Mouse (Mus musculus) macrophage (primary cell): ENCODE data around the gene Ube2n. TPM values are rescaled to one million over a fixed set of nuclear protein-coding genes. Genes with fewer than 3 reads are reported as not detected.
"Not testable (repeated sequence)": the region's sequence is repeated elsewhere in the genome, so short reads cannot be mapped to it uniquely, and the experiment has no call there.

Experiments used
- H3K27ac ChIP-seq: fragments of 350-480 bp; formaldehyde crosslinking; 2 replicates; pipeline ENCODE4 v1.9.0; 2021
- H3K36me3 ChIP-seq: fragments of 350-480 bp; formaldehyde crosslinking; 2 replicates; pipeline ENCODE4 v1.9.0; 2021; ENCODE audit errors: inconsistent target
- H3K4me3 ChIP-seq: fragments of 350-480 bp; formaldehyde crosslinking; 2 replicates; pipeline ENCODE4 v1.9.0; 2021; ENCODE audit errors: inconsistent target
- H3K79me2 ChIP-seq: fragments of 350-480 bp; formaldehyde crosslinking; 2 replicates; pipeline ENCODE4 v1.9.0; 2021; ENCODE audit errors: inconsistent target
- WGBS: methylation state at CpG from one replicate; pipeline ENCODE4 v1.1.7; 2026; ENCODE audit warnings: inconsistent platforms; ENCODE audit not compliant: missing documents; 5-methylcytosine and 5-hydroxymethylcytosine counted together
- polyA plus RNA-seq: library from polyadenylated mRNA; stranded (reverse); fragments of 250-400 nt; gene quantifications from 3 replicates; pipeline ENCODE4 v1.2.4, GENCODE M21; 2018; ENCODE audit warnings: inconsistent platforms

Gene Ube2n
- polyA plus RNA-seq, 1 experiment from 2014 or later: 234 TPM

DNA sequence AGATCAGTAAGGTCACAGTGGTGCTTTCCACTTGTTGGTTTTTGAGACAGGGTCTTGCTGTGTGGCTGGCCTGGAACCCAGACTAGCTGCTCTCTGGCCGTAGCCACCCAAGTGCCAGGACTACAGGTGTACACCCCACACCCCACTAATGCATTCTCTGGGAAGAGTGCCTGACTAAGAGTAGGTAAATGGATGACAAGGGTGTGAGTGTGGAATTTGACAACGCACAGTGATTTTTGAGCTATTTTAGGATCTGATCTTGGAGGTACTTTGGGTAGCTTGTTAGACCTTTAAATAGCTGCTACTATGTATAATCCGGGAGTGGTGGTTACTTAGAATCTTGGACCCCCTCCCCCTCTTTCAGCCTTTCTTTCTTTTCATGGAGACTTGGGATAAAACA lies 24.3 kb downstream of the Ube2n start:
- H3K36me3 ChIP-seq: 0 out of 2 replicates have a peak, but pooled peaks cover 4% of the 10 kb centered on the region
- H3K27ac ChIP-seq: no peak overlapping the region
- H3K79me2 ChIP-seq: peaks cover 80% of the 10 kb centered on the region
- WGBS: 89% methylated on average over 3 of the region's 3 CpGs
- H3K4me3 ChIP-seq: no peak overlapping the region

DNA sequence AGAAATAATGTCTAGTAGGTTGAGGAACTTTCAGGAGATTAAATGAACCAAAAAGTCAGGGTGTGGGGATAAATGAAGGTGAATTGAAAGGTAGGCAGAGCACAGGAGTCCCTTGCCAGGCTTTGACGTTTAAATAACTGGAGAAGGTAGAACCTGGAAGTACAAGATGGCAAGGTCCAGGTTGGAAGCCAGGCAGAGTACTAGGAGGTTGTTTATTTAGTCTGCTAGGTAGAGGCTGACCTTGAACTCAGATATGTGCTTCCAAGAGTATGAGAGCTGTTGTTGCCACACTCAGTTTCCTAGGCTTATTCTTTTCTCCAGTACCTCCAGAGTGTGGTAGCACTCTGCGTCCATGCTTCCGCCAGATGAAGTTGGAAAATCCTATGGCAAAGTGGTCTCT lies 24.9 kb downstream of the Ube2n start:
- no peak overlapping the region for H3K27ac ChIP-seq
- H3K36me3 ChIP-seq: 0 out of 2 replicates have a peak, but pooled peaks cover 6% of the 10 kb centered on the region
- no peak overlapping the region for H3K4me3 ChIP-seq
- 98% methylated on average over 3 of the region's 3 CpGs for WGBS
- peaks cover 75% of the 10 kb centered on the region for H3K79me2 ChIP-seq

DNA sequence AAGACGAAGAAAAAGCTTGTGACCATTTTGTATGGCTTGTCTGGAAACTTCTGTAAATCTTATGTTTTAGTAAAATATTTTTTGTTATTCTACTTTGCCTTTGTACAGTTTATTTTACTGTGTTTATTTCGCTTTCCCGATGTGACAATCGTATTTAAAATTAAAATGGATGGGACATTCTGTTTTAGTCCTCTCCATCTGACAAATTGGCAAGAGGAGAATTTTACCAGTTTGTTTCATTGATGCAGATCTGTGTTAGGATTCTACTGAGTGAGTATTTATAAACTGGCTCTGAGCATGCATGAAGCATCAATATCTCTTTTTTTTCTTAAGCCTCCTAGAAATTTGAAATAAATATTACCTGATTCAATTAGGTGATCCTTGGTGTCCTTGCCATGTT lies 28.0 kb downstream of the Ube2n start:
- WGBS: 100% methylated on average over 3 of the region's 4 CpGs
- Histone ChIP-seq H3K79me2 (peaks cover 44% of the 10 kb centered on the region), H3K4me3 (no peak overlapping the region), H3K27ac (no peak overlapping the region), H3K36me3 (peaks cover 13% of the 10 kb centered on the region; the same call in 1 of the 2 replicates)

DNA sequence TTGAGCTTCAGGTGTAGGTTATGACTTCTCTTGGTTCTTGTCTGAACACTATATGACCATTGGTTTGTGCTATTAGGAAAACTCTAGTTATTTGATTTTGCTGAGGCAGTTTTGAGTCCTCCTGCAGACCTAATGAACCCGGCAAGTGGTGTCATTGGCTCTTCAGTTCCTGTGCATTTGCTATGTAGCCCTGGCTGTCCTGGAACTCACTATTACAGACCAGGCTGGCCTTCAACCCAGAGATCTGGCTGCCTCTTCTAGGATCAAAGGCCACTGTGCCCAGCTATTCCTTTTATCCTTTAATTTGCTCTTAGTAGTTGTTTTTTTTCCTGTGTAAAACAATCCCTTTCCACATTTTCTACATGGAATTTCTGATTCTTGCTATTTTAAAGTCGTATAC lies 28.4 kb downstream of the Ube2n start:
- 98% methylated on average over 2 of the region's 2 CpGs for whole genome bisulfite sequencing
- H3K4me3 ChIP-seq: no peak overlapping the region
- peaks cover 13% of the 10 kb centered on the region; the same call in 1 of the 2 replicates for H3K36me3 ChIP-seq
- H3K27ac ChIP-seq: no peak overlapping the region
- H3K79me2 ChIP-seq: peaks cover 39% of the 10 kb centered on the region

DNA sequence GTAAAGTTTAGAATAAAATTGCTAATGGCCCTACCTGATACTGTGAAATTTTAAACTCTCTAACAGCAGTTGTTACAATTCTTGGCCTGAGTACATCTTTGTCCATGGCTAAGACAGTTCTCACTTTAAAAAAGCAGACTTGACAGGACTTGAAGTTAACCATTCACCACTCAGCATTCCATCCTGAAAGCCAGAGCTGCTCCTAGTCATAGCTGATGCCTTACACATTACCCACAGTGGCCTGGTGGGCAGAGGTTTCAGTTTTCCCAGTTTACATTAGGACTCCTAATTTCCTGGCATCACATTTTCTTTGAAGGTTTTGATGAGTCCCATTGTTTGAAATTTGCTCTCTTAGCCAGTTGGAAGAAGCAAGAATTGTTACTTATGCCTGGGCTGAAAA lies 29.1 kb downstream of the Ube2n start:
- no peak overlapping the region for H3K4me3 ChIP-seq
- no peak overlapping the region for H3K27ac ChIP-seq
- peaks cover 33% of the 10 kb centered on the region for H3K79me2 ChIP-seq
- peaks cover 13% of the 10 kb centered on the region; the same call in 1 of the 2 replicates for H3K36me3 ChIP-seq

DNA sequence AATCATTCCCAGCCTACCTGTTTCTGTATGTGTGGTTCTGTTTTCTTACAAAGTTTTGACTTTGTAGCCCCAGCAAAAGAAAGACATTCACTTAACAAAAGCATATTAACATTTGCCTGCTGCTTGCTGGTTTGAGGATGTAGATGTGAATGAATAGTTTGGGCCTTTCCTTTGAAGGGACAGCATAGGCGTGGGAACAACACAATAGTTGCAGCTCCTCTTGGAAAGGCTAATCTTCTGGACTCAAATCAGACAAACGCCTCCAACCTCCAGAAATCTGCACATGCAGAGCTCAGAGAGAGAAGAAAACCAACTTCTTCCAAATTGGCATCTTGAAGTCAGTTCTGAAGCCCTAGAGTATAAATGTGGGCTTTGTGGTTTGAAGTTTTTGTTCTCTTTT lies 29.7 kb downstream of the Ube2n start:
- 92% methylated on average over 2 of the region's 2 CpGs for WGBS
- peaks cover 27% of the 10 kb centered on the region for H3K79me2 ChIP-seq
- H3K4me3 ChIP-seq: no peak overlapping the region
- no peak overlapping the region for H3K27ac ChIP-seq
- H3K36me3 ChIP-seq: peaks cover 13% of the 10 kb centered on the region; the same call in 1 of the 2 replicates

DNA sequence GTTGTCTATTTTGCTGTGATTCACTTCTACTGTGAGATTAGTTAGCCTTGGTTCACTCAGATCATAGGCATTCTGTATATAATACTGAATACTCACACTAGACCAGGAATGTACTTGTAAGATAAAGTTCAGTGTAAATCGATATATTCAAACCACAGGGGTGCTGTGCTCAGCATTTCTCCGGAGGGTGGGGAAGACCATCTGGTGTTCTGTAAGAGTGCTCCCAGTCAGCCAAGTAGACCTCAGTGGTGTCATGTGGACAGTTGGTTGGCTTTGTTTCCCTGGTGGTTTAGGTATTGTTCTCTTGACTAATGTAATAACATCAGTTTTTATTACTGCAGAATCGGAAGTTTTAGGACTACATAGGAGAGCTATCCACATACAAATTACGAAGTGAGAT lies 30.1 kb downstream of the Ube2n start:
- WGBS: 90% methylated on average over 4 of the region's 4 CpGs
- H3K79me2 ChIP-seq: peaks cover 23% of the 10 kb centered on the region
- H3K4me3 ChIP-seq: no peak overlapping the region
- no peak overlapping the region for H3K27ac ChIP-seq
- peaks cover 13% of the 10 kb centered on the region; the same call in 1 of the 2 replicates for H3K36me3 ChIP-seq

DNA sequence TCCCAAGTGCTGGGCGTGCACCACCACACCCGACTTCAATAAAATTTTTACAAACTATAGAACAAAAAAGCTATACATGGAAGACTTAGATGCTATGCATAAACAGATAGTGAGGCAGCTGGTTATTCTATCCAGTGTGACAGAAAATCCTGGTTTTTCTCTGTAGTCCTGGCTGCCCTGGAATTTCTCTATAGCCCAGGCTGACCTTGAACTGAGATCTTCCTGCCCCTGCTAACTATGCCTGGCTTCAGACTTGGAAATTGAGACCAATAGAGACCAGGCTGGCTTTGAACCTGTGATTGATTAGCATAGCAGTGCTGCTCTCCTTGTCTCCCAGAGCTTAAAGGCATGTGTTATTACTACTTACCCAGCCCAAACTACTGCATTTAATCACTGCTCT lies 31.2 kb downstream of the Ube2n start:
- WGBS: 94% methylated on average over 2 of the region's 2 CpGs
- Histone ChIP-seq H3K36me3 (peaks cover 13% of the 10 kb centered on the region; the same call in 1 of the 2 replicates), H3K4me3 (no peak overlapping the region), H3K79me2 (peaks cover 11% of the 10 kb centered on the region), H3K27ac (no peak overlapping the region)

DNA sequence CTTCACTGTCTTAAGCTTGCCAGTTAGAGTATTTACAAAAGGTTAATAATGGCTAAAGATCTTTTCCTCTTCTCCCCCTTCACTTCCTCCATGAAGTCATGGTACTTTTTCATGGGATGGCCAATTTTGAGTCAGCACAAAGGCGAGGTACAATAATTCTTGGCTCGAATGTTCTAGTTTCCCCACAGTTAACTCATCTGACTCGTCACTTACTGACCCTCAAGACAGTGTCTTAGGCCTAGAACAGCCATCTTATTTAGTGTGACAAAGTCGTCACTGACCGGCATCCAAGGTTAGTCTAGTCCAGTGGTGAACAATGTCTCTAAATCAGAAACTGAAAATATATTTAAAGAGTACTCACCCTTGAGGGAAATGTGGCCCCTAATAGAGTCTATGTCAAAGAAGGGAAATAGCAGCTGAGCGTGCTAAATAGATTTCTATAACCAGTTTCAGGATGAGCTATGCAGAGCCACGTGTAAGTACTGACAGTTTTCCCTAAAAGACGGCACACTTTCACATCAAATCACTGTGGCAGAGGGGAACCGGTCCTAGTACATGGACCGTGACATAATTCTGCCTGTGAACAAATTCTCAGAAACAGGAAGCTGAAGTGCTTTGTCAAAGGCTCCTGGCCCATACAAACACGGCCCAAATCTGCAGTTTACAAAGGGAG lies 33.3 kb downstream of the Ube2n start:
- peaks cover 13% of the 10 kb centered on the region; the same call in 1 of the 2 replicates for H3K36me3 ChIP-seq
- WGBS: 59% methylated on average over 11 of the region's 11 CpGs
- no peak overlapping the region for H3K27ac ChIP-seq
- no peak overlapping the region for H3K4me3 ChIP-seq
- H3K79me2 ChIP-seq: peaks cover 19% of the 10 kb centered on the region

DNA sequence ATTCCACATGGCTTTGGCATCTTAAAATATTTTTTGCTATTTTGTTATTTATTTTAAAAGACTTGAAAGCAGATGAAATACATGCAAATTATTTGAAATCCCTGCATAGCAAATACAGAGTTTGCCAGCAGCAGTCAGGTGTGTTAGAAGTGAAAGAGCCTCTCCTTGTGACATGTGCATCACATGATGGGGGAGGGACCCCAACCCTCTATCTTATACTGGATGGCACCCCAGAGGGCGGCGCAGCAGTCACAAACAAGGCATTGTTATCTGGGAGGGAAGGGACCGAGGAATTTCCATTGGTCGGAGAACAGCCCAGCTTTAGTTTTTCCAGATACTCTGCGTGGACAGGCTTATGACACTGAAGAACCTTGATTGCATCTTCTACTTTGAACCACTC lies 34.1 kb downstream of the Ube2n start:
- 100% methylated on average over 5 of the region's 5 CpGs for WGBS
- peaks cover 24% of the 10 kb centered on the region for H3K79me2 ChIP-seq
- not testable (repeated sequence) for H3K27ac ChIP-seq, H3K4me3 ChIP-seq
- H3K36me3 ChIP-seq: peaks cover 11% of the 10 kb centered on the region; the same call in 1 of the 2 replicates

DNA sequence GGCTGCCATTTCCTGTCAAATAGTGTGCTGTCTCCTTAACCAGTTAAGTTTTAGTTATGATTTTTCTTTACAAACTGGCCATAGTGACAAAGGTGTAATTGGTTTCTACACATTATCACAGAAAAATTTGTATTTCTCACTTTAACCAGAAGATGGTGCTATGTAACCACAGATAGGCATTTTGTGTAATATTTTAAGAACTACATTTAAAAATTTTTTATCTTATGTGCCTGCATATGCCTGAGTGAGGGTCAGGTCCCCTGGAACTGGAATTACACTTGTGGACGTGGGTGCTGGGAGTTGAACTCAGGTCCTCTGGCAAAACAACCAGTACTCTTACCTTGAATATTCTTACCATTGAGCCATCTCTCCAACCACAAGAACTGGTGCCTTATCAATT lies 35.6 kb downstream of the Ube2n start:
- H3K36me3 ChIP-seq: peaks cover 3% of the 10 kb centered on the region; the same call in 1 of the 2 replicates
- H3K79me2 ChIP-seq: peaks cover 38% of the 10 kb centered on the region
- H3K4me3 ChIP-seq: no peak overlapping the region
- H3K27ac ChIP-seq: no peak overlapping the region
- WGBS: 55% methylated on average over 1 of the region's 1 CpGs

DNA sequence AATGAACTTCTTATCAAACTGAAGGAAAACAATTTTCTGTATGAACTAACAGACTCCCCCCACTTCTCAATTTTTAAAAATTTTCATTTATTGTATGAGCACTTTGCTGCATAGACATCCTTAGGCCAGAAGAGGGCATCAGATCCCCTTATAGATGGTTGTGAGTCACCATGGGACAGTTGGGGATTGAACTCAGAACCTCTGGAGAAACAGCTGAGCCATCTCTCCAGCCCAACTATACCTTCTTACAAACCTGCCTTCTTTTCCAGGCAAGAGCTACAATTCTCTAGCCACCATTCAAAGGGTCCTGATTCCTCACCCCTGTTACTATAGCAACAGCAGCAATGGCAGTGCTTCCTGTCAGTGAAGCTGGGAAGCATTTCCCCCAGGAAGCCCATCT lies 36.8 kb downstream of the Ube2n start:
- H3K36me3 ChIP-seq: no peaks in the 10 kb centered on the region
- H3K27ac ChIP-seq: no peak overlapping the region
- peaks cover 51% of the 10 kb centered on the region for H3K79me2 ChIP-seq
- H3K4me3 ChIP-seq: no peak overlapping the region

DNA sequence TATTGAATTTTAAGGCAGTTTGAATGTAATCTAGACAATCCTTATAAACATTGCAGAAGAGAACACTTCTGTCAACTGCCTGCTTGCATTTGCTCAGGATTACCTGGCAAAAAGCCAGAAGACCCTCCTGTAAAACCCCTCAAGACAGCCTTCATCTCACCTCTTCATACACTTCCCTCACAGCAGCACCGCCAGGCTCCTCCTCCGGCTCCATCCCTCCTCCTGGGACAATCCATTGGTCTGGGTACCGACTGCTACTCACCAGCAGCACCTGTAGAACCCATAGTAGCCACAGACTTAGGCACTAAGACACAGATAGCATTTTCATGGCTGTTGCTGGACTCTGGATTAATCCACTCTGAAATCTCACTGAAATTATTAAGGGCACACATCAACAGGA lies 37.4 kb downstream of the Ube2n start:
- Histone ChIP-seq H3K79me2 (peaks cover 57% of the 10 kb centered on the region), H3K27ac (no peak overlapping the region), H3K4me3 (no peak overlapping the region), H3K36me3 (no peaks in the 10 kb centered on the region)
- WGBS: 91% methylated on average over 3 of the region's 3 CpGs

DNA sequence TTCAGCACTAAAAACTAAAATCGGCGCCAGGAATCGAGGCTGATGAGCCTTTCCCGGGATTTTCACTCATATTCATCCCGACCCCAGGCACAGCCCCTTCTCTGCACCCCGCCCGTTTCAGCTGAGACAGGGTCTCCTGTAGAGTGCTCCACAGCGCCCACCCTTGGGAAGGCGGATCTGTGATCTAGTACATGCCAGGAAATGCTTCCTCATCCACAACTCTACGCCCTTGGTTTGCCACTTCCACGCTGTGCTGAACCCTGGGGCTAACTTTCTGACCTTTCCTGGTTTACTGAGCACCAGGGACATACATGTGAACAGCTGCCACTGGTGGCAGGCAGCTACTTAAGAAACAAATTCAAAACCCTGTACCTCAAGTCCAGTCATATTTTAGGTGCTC lies 40.9 kb downstream of the Ube2n start:
- WGBS: 89% methylated on average over 11 of the region's 11 CpGs
- Histone ChIP-seq H3K36me3 (no peaks in the 10 kb centered on the region), H3K4me3 (no peak overlapping the region), H3K79me2 (peaks cover 92% of the 10 kb centered on the region), H3K27ac (no peak overlapping the region)

DNA sequence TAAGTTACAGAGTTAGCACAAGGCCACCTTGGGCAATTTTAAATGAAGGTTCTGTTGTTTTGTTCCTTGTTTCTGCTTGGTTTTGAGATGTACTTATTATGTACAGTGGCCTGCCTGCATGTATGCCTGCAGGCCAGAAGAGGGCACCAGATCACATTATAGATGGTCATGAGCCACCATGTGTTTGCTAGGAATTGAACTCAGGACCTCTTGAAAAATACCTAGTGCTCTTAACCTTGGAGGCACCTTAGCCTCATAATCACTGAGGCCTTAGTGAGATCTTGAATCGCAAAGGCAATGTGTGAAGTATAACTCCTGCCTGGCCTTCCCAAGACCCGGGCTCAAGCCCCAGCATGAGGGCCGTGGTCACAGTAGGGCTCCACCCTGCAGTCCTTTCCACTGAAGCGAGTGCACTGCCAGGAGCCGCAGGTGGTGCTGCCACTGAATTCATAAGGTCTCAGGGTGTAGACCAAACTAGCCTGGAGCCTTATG lies 42.4 kb downstream of the Ube2n start:
- Histone ChIP-seq H3K79me2 (peaks cover 100% of the 10 kb centered on the region), H3K36me3 (no peaks in the 10 kb centered on the region), H3K4me3 (no peak overlapping the region), H3K27ac (no peak overlapping the region)
- WGBS: 98% methylated on average over 5 of the region's 5 CpGs

DNA sequence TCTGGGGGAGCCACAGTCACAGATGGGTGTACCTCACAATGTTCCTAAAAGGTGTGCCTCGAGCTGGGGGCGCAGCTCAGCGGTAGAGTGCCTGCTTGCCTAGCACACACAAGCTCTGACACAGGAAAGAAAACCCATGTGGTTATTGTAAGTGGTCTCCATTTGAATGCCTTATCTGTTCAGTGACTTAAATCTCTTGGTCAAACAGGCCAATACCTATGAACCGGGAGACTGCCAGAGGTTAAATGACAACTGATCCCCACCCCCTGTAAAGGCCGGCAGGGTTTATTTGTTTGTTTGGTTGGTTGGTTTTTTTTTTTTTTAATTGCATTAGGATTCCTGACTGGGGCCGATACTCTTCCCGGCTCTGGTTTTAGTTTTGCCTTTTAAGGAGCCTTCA lies 44.5 kb downstream of the Ube2n start:
- H3K36me3 ChIP-seq: no peaks in the 10 kb centered on the region
- no peak overlapping the region for H3K4me3 ChIP-seq
- H3K79me2 ChIP-seq: peaks cover 88% of the 10 kb centered on the region
- H3K27ac ChIP-seq: no peak overlapping the region
- WGBS: 86% methylated on average over 5 of the region's 7 CpGs
